Mouse (Mus musculus) forebrain, embryonic 15.5 days (tissue): ENCODE data around the gene Scrn2. TPM values are rescaled to one million over a fixed set of nuclear protein-coding genes. Genes with fewer than 3 reads are reported as not detected.
A peak's percentile ranks its signal among the peaks of the same experiment; 100 is the strongest.

Source experiments
- ATAC-seq: fragments of 200-750 bp; cut with Nextera tagmentation; replicated peaks from 2 replicates; pipeline ENCODE4 v1.8.0; 2017; ENCODE audit warnings: mild to moderate bottlenecking, moderate TSS enrichment, moderate library complexity
- H3K27ac ChIP-seq: fragments of 300-500 bp; sonication (generic); replicated peaks from 2 replicates; pipeline ENCODE4 v1.5.1; 2015; ENCODE audit warnings: mild to moderate bottlenecking, inconsistent platforms
- H3K27me3 ChIP-seq: fragments of 300-500 bp; sonication (generic); 2 replicates; pipeline ENCODE4 v1.6.1; 2015; ENCODE audit warnings: inconsistent platforms
- H3K36me3 ChIP-seq: fragments of 300-500 bp; sonication (generic); 2 replicates; pipeline ENCODE4 v1.6.1; 2015; ENCODE audit warnings: mild to moderate bottlenecking, inconsistent platforms
- H3K4me1 ChIP-seq: fragments of 300-500 bp; sonication (generic); 2 replicates; pipeline ENCODE4 v1.6.1; 2015; ENCODE audit warnings: inconsistent platforms
- H3K4me2 ChIP-seq: fragments of 300-500 bp; sonication (generic); replicated peaks from 2 replicates; pipeline ENCODE4 v1.6.1; 2015; ENCODE audit warnings: mild to moderate bottlenecking, inconsistent platforms
- H3K4me3 ChIP-seq: fragments of 300-500 bp; sonication (generic); 2 replicates; pipeline ENCODE4 v1.5.1; 2015; ENCODE audit warnings: mild to moderate bottlenecking, inconsistent platforms
- H3K9ac ChIP-seq: fragments of 300-500 bp; sonication (generic); replicated peaks from 2 replicates; pipeline ENCODE4 v1.6.1; 2015; ENCODE audit warnings: mild to moderate bottlenecking, inconsistent platforms
- H3K9me3 ChIP-seq: fragments of 300-500 bp; sonication (generic); 2 replicates; pipeline ENCODE4 v1.6.1; 2016; ENCODE audit warnings: inconsistent platforms
- WGBS: fragments of 180-500 bp; shearing (Covaris S2); methylation state at CpG from one replicate; pipeline ENCODE4 v1.1.7; 2015; ENCODE audit warnings: mixed read lengths; 5-methylcytosine and 5-hydroxymethylcytosine counted together
- polyA plus RNA-seq: library from polyadenylated mRNA; unstranded; fragments of >200 nt; fragmentation: Nextera tagmentation; extraction: Ambion mirVana; gene quantifications from 2 replicates; pipeline ENCODE4 v1.2.1, GENCODE M21; 2015

Scrn2 gene
- polyA plus RNA-seq, result 16.0 and 17.2 TPM in 2 replicates

DNA sequence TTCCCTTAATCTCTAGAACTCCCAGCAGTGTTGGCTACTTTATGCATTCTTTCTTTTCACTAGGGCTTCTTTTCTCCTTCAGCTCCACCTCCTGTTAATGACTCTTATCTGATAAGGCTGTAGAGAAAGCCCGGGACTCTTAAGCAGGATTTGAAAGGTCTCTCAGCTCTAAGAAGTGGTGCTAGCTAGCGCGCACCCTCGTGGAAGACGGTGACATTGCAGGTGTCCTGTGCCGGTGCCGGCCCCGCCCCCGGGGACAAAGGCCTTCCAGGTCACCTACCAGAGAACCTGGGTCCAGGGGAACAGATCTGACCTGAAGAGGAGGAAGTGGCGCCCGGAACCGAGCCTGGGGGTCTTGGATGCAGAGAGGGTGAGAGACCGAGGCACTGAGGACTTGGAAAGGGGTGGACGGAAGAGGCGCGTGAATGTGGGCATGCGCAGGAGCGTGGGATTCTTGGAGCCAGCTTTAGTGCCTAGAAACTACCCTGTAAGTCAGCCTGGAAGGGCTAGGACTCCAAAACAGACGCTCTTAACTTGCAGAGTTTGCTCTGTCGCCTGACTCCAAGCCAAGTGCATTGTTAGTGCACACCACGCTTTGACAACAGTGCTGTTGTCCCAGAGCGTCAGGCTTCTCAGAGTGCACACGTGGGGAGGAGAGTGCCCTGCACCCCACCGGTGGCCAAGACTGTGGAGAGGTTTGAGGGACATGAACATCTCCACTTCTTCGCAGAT lies at the start of gene Scrn2:
Gene Scrn2 (plus strand): TSS at position 253 of the 732 bp plus-strand sequence.
- peaks cover 10% of the 10 kb centered on the region; the same call in 1 of the 2 replicates for H3K27me3 ChIP-seq
- H3K9me3 ChIP-seq, result no peaks in the 10 kb centered on the region
- H3K36me3 ChIP-seq, result no peaks in the 10 kb centered on the region
- peak within 1 kb of the TSS; percentile 63 for H3K27ac ChIP-seq
- H3K4me3 ChIP-seq, result peak within 1 kb of the TSS; percentile 64
- H3K4me2 ChIP-seq, result peak within 1 kb of the TSS; percentile 66
- H3K9ac ChIP-seq, result peak within 1 kb of the TSS; percentile 71
- H3K4me1 ChIP-seq, result peaks cover 22% of the 10 kb centered on the region
- peak; percentile 82 for ATAC-seq
- WGBS, result 0% methylated on average over 25 of the region's 25 CpGs

DNA sequence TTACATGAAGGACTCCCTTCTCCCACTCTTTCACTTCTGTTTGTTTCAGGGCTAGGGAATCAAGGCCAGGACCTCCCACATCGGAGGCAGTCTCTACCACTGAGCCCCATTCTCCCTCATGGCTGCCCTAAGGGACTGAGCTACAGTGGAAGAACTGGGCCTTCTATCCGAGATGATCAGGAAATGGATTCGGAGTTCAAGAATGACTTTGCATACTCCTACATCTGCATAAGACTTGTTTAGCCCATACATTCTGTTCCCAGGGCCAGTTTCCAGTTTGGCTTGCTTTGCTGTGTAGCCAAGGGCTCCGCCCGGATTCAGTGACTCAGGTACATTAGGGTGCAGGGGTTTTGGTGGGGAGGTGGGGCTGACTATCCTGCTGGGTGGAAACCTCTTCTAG lies 49.7 kb upstream of the Scrn2 start:
- Histone ChIP-seq H3K36me3 (no peaks in the 10 kb centered on the region), H3K27me3 (peaks cover 7% of the 10 kb centered on the region; the same call in 1 of the 2 replicates), H3K4me1 (peaks cover 25% of the 10 kb centered on the region), H3K4me2 (no peak overlapping the region), H3K4me3 (no peak overlapping the region), H3K9me3 (no peaks in the 10 kb centered on the region), H3K27ac (no peak overlapping the region), H3K9ac (no peak overlapping the region)
- no peak for ATAC-seq
- whole genome bisulfite sequencing, result 80% methylated on average over 5 of the region's 5 CpGs

DNA sequence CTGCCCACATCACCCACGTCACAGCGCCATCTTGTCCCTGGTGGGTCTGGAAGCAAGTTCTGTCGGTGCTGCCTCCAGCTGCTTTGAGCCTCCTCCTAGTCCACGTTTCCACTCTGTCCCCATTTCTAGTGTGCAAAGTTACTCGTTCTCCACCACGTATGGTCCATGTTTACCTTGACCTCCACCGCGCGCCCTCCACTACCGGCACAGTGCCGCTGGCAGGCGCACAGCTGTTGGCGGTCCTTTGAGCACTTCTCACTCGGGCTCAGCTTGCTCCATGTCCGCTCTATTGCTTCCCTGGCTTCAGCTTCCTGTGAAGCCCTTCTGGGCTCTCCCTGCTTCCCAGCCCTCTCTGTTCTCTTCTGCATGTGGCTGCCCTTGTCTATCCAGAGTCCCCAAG lies 48.3 kb upstream of the Scrn2 start:
- Histone ChIP-seq H3K4me3 (no peak overlapping the region), H3K27ac (no peak overlapping the region), H3K4me2 (no peak overlapping the region), H3K9me3 (no peaks in the 10 kb centered on the region), H3K36me3 (no peaks in the 10 kb centered on the region), H3K9ac (no peak overlapping the region), H3K4me1 (peaks cover 11% of the 10 kb centered on the region), H3K27me3 (peaks cover 15% of the 10 kb centered on the region; the same call in 1 of the 2 replicates)
- no peak for ATAC-seq
- 76% methylated on average over 15 of the region's 15 CpGs for WGBS

DNA sequence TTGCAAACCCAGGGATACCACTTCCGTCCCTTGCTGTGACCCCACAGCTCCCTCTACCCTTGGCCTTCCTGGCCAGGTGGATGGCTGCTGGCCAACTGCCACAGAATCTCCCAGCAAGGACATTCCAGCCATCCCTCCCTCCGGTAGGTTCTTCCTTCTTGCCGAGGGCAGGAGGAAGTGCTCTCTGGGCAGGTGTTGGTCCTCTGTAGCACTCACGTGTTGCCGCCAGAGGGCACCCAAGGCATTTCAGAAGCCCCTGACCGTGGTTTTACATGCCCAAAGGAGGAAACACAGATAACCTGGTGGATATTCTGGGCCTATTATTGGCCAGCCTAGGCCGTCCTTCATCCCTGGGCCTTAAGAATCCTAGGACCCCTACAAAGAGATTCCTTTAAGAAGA lies 47.4 kb upstream of the Scrn2 start:
- WGBS, result 4% methylated on average over 7 of the region's 7 CpGs
- no peak overlapping the region; the same call in 1 of the 2 replicates for H3K9ac ChIP-seq
- H3K27me3 ChIP-seq, result peaks cover 22% of the 10 kb centered on the region; the same call in 1 of the 2 replicates
- H3K36me3 ChIP-seq, result no peaks in the 10 kb centered on the region
- no peak overlapping the region for H3K4me3 ChIP-seq
- H3K4me1 ChIP-seq, result peaks cover 7% of the 10 kb centered on the region
- ATAC-seq, result no peak
- H3K27ac ChIP-seq, result no peak overlapping the region
- H3K9me3 ChIP-seq, result no peaks in the 10 kb centered on the region
- H3K4me2 ChIP-seq, result no peak overlapping the region

DNA sequence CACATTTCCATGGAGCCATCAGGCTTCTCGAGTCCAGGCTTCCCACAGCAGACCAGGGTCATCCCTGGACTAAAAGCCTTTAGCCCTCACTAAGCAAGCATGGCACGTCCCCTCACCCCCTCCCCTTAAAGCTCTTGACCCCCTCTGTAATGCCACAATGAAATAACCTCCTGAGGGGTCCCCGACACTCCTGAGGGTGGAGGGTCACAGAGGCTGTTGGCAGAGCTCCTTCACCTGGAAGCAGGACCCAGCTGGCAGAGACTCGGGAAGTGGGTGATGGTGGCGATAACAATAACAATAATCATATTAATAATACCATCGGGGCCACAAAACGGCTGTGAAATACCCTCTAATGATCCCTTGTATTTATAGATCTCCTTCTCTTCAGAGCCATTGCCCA lies 46.9 kb upstream of the Scrn2 start, which contains the start of gene Sp2:
Gene Sp2 (minus strand): TSS at position 101 of the 400 bp plus-strand sequence.
- peaks cover 23% of the 10 kb centered on the region; the same call in 1 of the 2 replicates for H3K27me3 ChIP-seq
- H3K9me3 ChIP-seq, result no peaks in the 10 kb centered on the region
- H3K4me1 ChIP-seq, result peaks cover 7% of the 10 kb centered on the region
- no peak within 1 kb of the TSS; the same call in 1 of the 2 replicates for H3K9ac ChIP-seq
- no peak within 1 kb of the TSS for H3K4me2 ChIP-seq
- no peak for ATAC-seq
- no peak within 1 kb of the TSS for H3K4me3 ChIP-seq
- H3K36me3 ChIP-seq, result no peaks in the 10 kb centered on the region
- no peak within 1 kb of the TSS for H3K27ac ChIP-seq
- 77% methylated on average over 7 of the region's 7 CpGs for WGBS

DNA sequence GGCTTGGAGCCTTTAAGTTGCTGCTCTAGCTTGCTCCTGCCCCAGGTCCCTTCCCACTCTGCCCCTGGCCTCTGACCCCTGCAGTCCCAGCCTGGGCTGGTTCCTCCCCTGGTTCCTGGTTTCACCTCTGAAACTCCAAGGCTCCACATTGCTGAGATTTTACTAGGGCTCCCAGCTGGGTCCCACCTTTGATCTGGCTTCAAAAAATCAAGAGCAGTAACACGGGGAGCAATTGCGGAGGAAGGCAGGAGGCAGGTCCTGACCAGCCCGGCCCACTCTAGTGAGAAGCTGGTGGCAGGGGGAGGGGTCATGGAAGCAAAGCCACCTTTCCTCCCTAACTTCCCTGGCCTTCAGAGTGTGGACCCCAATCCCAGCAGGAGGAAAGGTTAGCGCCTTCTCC lies 44.8 kb upstream of the Scrn2 start:
- no peak overlapping the region for H3K9ac ChIP-seq
- no peak overlapping the region for H3K4me2 ChIP-seq
- no peaks in the 10 kb centered on the region for H3K36me3 ChIP-seq
- H3K27me3 ChIP-seq, result peaks cover 34% of the 10 kb centered on the region; the same call in 1 of the 2 replicates
- H3K27ac ChIP-seq, result no peak overlapping the region
- no peak overlapping the region for H3K4me3 ChIP-seq
- WGBS, result 23% methylated on average over 4 of the region's 4 CpGs
- ATAC-seq, result no peak
- no peaks in the 10 kb centered on the region for H3K9me3 ChIP-seq
- peaks cover 8% of the 10 kb centered on the region; the same call in 1 of the 2 replicates for H3K4me1 ChIP-seq

DNA sequence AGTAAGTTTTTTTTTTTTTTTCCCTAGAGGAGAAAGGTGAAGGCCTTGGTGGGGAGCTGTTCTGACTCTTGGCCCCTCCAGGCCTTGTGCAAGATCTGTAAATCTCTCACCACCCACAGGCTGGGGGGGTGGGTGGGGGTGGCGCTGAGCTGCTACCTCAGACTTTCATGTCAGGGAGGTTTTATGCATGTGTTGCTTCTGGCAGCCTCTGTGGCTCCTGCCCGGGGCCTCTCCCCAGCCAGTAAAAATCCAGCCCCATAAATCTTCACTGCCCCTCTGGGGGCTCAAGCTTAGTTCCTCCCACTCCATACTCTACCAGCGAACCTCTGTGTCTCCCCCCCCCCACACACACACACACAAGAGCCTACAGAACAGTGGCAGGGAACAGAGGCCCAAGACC lies 43.3 kb upstream of the Scrn2 start:
- Histone ChIP-seq H3K9me3 (no peaks in the 10 kb centered on the region), H3K9ac (no peak overlapping the region), H3K4me2 (no peak overlapping the region), H3K27me3 (peaks cover 34% of the 10 kb centered on the region; the same call in 1 of the 2 replicates), H3K27ac (no peak overlapping the region), H3K36me3 (no peaks in the 10 kb centered on the region), H3K4me1 (peaks cover 8% of the 10 kb centered on the region; the same call in 1 of the 2 replicates), H3K4me3 (no peak overlapping the region)
- 71% methylated on average over 3 of the region's 3 CpGs for WGBS
- no peak for ATAC-seq

DNA sequence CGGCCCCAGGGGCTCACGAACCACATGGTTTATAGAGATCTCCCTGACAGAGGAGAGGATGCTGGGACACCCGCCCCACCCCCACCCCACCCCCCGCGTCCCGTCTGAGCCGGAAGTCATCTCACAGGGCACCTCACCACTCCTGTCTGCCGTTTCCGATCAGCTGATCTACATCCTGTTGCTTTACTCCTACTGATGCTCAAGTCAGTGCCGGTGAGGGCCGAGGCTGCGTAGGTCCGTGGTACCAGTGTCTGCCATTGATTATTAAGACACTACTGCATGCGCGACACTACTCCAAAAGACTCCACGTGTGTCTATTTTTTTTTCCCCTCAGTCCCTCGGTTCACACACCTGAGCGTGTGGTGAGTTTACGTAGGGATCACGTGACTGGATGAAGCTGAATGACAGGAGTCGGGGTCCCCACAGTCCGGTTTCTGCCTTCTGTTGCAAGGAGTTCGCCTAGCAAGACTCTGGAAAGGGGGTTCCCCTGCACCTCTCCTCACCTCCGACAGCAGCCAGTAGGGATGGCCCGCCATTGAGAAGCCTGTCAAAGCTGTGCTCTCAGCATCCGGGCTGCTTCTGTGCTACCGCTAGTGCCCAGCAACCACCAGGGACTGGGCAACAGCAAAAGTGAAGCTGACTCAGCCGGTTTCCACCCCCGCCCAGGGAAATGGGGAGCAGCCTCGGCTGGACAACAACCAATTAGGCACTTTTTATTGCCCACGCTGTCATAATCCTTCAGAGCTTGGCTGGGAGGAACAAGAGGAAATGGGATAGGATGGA lies 41.7 kb upstream of the Scrn2 start:
- peak overlapping the region; percentile 41 for H3K4me3 ChIP-seq
- H3K9me3 ChIP-seq, result no peaks in the 10 kb centered on the region
- no peaks in the 10 kb centered on the region for H3K36me3 ChIP-seq
- peak; percentile 67 for ATAC-seq
- WGBS, result 5% methylated on average over 31 of the region's 31 CpGs
- H3K9ac ChIP-seq, result peak overlapping the region; percentile 26; the same call in 1 of the 2 replicates
- H3K4me1 ChIP-seq, result peaks cover 8% of the 10 kb centered on the region; the same call in 1 of the 2 replicates
- H3K4me2 ChIP-seq, result peak overlapping the region; percentile 58
- H3K27ac ChIP-seq, result 0 out of 2 replicates have a peak overlapping the region, but pooled peaks have one; percentile 28
- peaks cover 34% of the 10 kb centered on the region; the same call in 1 of the 2 replicates for H3K27me3 ChIP-seq

DNA sequence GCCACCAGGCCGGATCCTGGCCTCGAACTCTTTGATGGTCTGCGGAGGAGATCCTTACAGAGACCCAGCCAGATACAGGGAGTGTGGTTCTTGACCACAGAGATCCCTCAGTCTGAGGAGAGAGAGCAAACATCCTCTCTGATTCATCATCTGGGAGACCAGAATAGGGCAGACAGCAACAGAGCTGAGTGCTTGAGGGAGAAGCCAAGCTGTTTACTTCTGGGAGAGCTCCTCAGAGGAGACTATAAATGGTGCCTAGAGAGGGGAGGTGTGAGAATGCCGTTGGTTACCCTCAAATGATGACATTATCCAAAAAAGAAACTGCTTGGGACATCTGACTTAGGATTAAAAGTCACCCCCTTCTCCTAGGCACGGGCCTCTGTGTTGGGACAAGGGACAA lies 38.2 kb upstream of the Scrn2 start:
- Histone ChIP-seq H3K4me2 (no peak overlapping the region), H3K4me1 (peaks cover 11% of the 10 kb centered on the region), H3K4me3 (no peak overlapping the region), H3K9ac (no peak overlapping the region), H3K36me3 (no peaks in the 10 kb centered on the region), H3K27ac (no peak overlapping the region), H3K9me3 (no peaks in the 10 kb centered on the region), H3K27me3 (peaks cover 19% of the 10 kb centered on the region; the same call in 1 of the 2 replicates)
- 83% methylated on average over 5 of the region's 5 CpGs for WGBS
- no peak for ATAC-seq

DNA sequence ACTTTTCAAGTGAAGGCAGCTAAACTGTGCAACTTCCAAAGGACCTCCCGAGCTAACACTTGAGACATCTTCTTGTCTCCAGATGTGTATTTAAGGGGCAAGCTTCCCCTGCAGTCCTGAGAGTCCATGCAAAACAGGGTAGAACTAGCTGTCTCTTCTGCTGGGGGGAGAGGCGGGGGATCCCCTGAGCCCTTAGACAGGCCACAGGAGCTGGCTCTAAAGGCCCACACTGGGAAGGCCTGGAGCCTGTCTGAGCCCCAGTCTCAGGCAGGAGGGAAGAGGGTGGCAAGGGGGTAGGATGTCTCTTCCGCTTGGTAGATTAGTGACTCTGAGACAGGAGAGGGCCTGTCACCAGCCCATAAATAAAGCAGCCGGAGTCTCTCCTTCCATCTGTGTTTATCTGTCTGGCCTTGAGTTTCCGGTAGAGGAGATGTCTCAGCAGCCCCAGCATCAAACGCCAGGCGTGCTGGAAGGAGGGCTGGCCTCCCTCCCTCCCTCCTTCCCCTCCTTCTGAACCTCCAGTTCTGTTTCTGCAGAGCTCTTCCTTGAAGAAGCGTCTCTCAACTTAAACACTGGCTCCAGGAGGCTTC lies 36.9 kb upstream of the Scrn2 start:
- Histone ChIP-seq H3K4me2 (no peak overlapping the region), H3K27me3 (0 out of 2 replicates have a peak, but pooled peaks cover 10% of the 10 kb centered on the region), H3K4me3 (no peak overlapping the region), H3K9me3 (no peaks in the 10 kb centered on the region), H3K36me3 (no peaks in the 10 kb centered on the region), H3K4me1 (peaks cover 25% of the 10 kb centered on the region), H3K27ac (no peak overlapping the region), H3K9ac (no peak overlapping the region)
- 63% methylated on average over 8 of the region's 8 CpGs for WGBS
- ATAC-seq, result no peak

DNA sequence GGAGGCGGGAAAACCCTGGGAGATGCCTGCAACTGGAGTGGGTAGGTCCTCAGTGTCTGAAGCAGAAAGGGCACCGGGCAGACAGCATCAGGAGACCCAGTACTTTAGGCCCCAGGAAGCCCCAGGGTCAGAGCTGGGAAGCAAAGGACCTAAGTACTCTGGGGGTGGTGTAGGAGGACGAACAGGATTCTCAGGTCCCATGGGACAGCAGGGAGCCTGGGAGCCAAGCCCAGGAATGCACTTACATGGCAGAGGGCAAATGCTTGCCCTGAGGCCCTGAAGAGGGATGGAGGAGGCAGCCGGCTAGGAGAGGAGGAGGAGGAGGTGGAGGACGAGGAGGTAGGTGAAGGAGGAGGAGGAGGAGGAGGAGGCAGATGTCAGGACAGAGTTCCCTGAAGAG lies 34.7 kb upstream of the Scrn2 start:
- H3K9me3 ChIP-seq, result no peaks in the 10 kb centered on the region
- H3K27me3 ChIP-seq, result no peaks in the 10 kb centered on the region
- WGBS, result 35% methylated on average over 5 of the region's 5 CpGs
- H3K27ac ChIP-seq, result no peak overlapping the region
- ATAC-seq, result no peak
- no peak overlapping the region for H3K9ac ChIP-seq
- no peaks in the 10 kb centered on the region for H3K36me3 ChIP-seq
- H3K4me3 ChIP-seq, result no peak overlapping the region
- peaks cover 17% of the 10 kb centered on the region for H3K4me1 ChIP-seq
- no peak overlapping the region for H3K4me2 ChIP-seq
